Mouse (Mus musculus): Measurements from ENCODE around the gene Crybb1.

Crybb1 gene

DNA sequence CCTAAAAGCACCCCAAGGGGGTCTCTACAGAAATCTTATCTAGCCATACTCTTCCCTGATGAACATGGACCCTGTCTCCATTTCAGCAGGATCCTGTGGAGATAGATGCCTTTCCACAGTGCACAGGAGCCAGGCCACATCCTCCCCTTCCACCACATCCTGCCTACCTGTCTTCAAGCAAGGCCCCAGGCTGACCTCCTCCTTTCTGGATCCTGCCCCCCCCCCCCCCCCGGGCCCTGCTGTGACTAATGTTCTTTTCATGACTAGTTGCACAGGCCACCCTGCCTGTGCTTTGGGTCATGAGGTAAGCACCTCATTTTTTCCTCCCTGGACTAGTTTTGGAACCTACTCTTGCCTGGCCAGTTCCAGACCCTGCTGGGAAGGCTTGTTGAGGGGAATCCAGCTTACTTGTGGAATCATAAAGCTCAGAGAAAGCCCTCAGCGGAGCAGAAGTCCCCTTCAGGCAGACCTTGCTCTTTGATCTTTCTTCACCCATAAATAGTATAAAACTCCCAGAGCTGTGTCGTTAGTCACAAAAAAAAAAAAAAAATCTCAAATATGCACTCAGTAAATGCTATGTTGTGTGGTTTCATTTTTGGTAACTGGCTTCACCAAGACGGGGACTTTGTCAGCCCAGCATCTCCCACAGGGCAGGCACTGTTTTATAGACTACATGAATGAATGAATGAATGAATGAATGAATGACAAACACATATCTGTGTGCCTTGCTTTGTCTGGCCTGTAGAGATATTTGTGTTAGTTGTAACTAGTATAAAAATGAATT lies 19.6 kb downstream of the Crybb1 start:
- H3K4me3 ChIP-seq (replicated peaks; ENCODE audit: low read length) = peak overlapping the region; percentile 79
- no peak for TF ChIP-seq CTCF (conservative IDR thresholded peaks at IDR 0.05; ENCODE audit: low read length)
- no peak for TF ChIP-seq POU5F1 (IDR thresholded peaks at IDR 0.05; ENCODE audit: borderline replicate concordance, low read length)
- TF ChIP-seq NANOG (IDR thresholded peaks at IDR 0.05; ENCODE audit: borderline replicate concordance, low read length) = no peak

GRCm38 (mm10) chr5:112276267-112276873 lies 20.8 kb downstream of the Crybb1 start, which contains the start of gene Tpst2:
Tpst2 (plus strand) TSS chr5:112276691.
- peaks cover 63% of the 10 kb centered on the region for H3K4me1 ChIP-seq (replicated peaks; ENCODE audit: low read depth, low read length)
- TF ChIP-seq NANOG (IDR thresholded peaks at IDR 0.05; ENCODE audit: borderline replicate concordance, low read length) (no peak), CTCF (conservative IDR thresholded peaks at IDR 0.05; ENCODE audit: low read length) (no peak), POU5F1 (IDR thresholded peaks at IDR 0.05; ENCODE audit: borderline replicate concordance, low read length) (no peak)
- peak within 1 kb of the TSS; percentile 87 for H3K4me3 ChIP-seq (replicated peaks; ENCODE audit: low read length)
- H3K9me3 ChIP-seq (ENCODE audit: low read length) = no peaks in the 10 kb centered on the region
- peaks cover 17% of the 10 kb centered on the region for H3K27me3 ChIP-seq (ENCODE audit: insufficient read depth, low read length)
- H3K36me3 ChIP-seq (ENCODE audit: insufficient read depth, low read length) = no peaks in the 10 kb centered on the region; the same call in 1 of the 2 replicates

More for the DNA sequence above, 19.6 kb downstream of the Crybb1 start:
- Histone ChIP-seq H3K27me3 (ENCODE audit: insufficient read depth, low read length) (peaks cover 25% of the 10 kb centered on the region), H3K9me3 (ENCODE audit: low read length) (no peaks in the 10 kb centered on the region), H3K4me1 (replicated peaks; ENCODE audit: low read depth, low read length) (peaks cover 58% of the 10 kb centered on the region), H3K36me3 (ENCODE audit: insufficient read depth, low read length) (no peaks in the 10 kb centered on the region; the same call in 1 of the 2 replicates)

DNA sequence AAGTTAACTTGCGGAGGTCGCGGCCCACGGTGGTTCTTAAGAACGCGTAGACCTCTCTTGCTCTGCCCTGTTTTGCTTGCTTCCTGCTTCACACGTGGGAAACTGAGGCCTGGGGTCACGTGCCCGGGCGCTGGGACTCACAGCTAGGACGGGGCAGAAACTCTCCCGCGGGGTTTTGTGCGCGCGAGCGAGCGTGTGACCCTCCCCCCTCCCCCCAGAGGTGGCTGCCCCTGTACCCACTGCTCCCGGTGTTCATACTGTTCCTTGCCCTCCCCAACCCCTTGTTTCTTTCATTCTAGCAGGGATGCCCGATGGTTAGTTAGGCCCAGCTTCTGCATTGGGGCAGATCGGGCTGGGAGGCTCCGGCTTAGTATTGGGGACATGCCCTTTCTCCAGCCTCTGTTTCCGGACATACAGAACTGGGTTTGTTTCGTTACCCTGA lies 21.3 kb downstream of the Crybb1 start:
- peaks cover 63% of the 10 kb centered on the region for H3K4me1 ChIP-seq (replicated peaks; ENCODE audit: low read depth, low read length)
- no peaks in the 10 kb centered on the region for H3K9me3 ChIP-seq (ENCODE audit: low read length)
- H3K27me3 ChIP-seq (ENCODE audit: insufficient read depth, low read length) = peaks cover 13% of the 10 kb centered on the region; the same call in 1 of the 2 replicates
- TF ChIP-seq POU5F1 (IDR thresholded peaks at IDR 0.05; ENCODE audit: borderline replicate concordance, low read length) (no peak), CTCF (conservative IDR thresholded peaks at IDR 0.05; ENCODE audit: low read length) (no peak), NANOG (IDR thresholded peaks at IDR 0.05; ENCODE audit: borderline replicate concordance, low read length) (no peak)
- peak overlapping the region; percentile 87 for H3K4me3 ChIP-seq (replicated peaks; ENCODE audit: low read length)
- no peaks in the 10 kb centered on the region; the same call in 1 of the 2 replicates for H3K36me3 ChIP-seq (ENCODE audit: insufficient read depth, low read length)

DNA sequence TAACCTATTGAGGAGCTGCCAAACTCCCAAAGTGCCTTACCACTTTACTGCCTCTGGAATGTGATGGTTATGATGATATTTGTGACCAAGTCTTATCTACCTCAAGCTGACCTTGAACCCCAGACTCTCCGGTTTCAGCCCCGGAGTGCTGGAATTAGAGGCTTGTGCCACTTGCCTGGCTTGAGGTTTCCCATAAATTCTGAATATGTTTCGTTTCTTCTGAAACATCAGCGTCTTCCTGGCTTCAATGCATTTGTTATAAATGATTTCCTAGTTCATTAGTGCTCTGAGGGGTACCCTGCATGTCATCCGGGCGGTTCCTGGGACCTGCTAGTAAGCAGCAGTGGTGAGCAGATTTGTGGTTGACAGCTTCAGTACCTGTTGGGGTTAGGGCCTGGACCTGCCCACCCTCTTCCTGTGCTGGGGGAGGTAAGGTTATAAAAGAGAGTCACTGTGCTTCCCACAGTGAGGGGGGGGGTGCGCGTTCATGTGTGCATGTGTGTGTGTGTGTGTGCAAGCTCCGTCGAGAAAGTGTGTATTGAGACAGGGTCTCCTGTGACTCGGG lies 22.4 kb downstream of the Crybb1 start:
- Histone ChIP-seq H3K9me3 (ENCODE audit: low read length) (no peaks in the 10 kb centered on the region), H3K4me3 (replicated peaks; ENCODE audit: low read length) (peak overlapping the region; percentile 87; the same call in 1 of the 2 replicates), H3K4me1 (replicated peaks; ENCODE audit: low read depth, low read length) (peaks cover 65% of the 10 kb centered on the region), H3K27me3 (ENCODE audit: insufficient read depth, low read length) (0 out of 2 replicates have a peak, but pooled peaks cover 9% of the 10 kb centered on the region), H3K36me3 (ENCODE audit: insufficient read depth, low read length) (no peaks in the 10 kb centered on the region; the same call in 1 of the 2 replicates)
- TF ChIP-seq POU5F1 (IDR thresholded peaks at IDR 0.05; ENCODE audit: borderline replicate concordance, low read length) (no peak), NANOG (IDR thresholded peaks at IDR 0.05; ENCODE audit: borderline replicate concordance, low read length) (no peak), CTCF (conservative IDR thresholded peaks at IDR 0.05; ENCODE audit: low read length) (no peak)

- Histone ChIP-seq H3K36me3 (ENCODE audit: insufficient read depth, low read length) (no peaks in the 10 kb centered on the region; the same call in 1 of the 2 replicates), H3K9me3 (ENCODE audit: low read length) (no peaks in the 10 kb centered on the region), H3K4me3 (replicated peaks; ENCODE audit: low read length) (no peak overlapping the region), H3K4me1 (replicated peaks; ENCODE audit: low read depth, low read length) (peaks cover 79% of the 10 kb centered on the region), H3K27me3 (ENCODE audit: insufficient read depth, low read length) (0 out of 2 replicates have a peak, but pooled peaks cover 5% of the 10 kb centered on the region)
- TF ChIP-seq POU5F1 (IDR thresholded peaks at IDR 0.05; ENCODE audit: borderline replicate concordance, low read length) = no peak
- TF ChIP-seq CTCF (conservative IDR thresholded peaks at IDR 0.05; ENCODE audit: low read length) = no peak
- TF ChIP-seq NANOG (IDR thresholded peaks at IDR 0.05; ENCODE audit: borderline replicate concordance, low read length) = no peak
Observed at GRCm38 (mm10) chr5:112279181-112280021, 23.8 kb downstream of the Crybb1 start.

GRCm38 (mm10) chr5:112280151-112280550 lies 24.5 kb downstream of the Crybb1 start:
- H3K4me1 ChIP-seq (replicated peaks; ENCODE audit: low read depth, low read length) = peaks cover 87% of the 10 kb centered on the region
- no peaks in the 10 kb centered on the region; the same call in 1 of the 2 replicates for H3K36me3 ChIP-seq (ENCODE audit: insufficient read depth, low read length)
- no peaks in the 10 kb centered on the region for H3K9me3 ChIP-seq (ENCODE audit: low read length)
- H3K4me3 ChIP-seq (replicated peaks; ENCODE audit: low read length) = peak overlapping the region; percentile 26; the same call in 1 of the 2 replicates
- TF ChIP-seq NANOG (IDR thresholded peaks at IDR 0.05; ENCODE audit: borderline replicate concordance, low read length) (no peak), CTCF (conservative IDR thresholded peaks at IDR 0.05; ENCODE audit: low read length) (no peak), POU5F1 (IDR thresholded peaks at IDR 0.05; ENCODE audit: borderline replicate concordance, low read length) (no peak)
- no peaks in the 10 kb centered on the region for H3K27me3 ChIP-seq (ENCODE audit: insufficient read depth, low read length)

GRCm38 (mm10) chr5:112280863-112281660 lies 25.4 kb downstream of the Crybb1 start:
- Histone ChIP-seq H3K9me3 (ENCODE audit: low read length) (no peaks in the 10 kb centered on the region), H3K4me3 (replicated peaks; ENCODE audit: low read length) (peak overlapping the region; percentile 26; the same call in 1 of the 2 replicates), H3K27me3 (ENCODE audit: insufficient read depth, low read length) (no peaks in the 10 kb centered on the region), H3K4me1 (replicated peaks; ENCODE audit: low read depth, low read length) (peaks cover 89% of the 10 kb centered on the region), H3K36me3 (ENCODE audit: insufficient read depth, low read length) (peaks cover 4% of the 10 kb centered on the region; the same call in 1 of the 2 replicates)
- no peak for TF ChIP-seq POU5F1 (IDR thresholded peaks at IDR 0.05; ENCODE audit: borderline replicate concordance, low read length)
